Mouse (Mus musculus) small intestine, adult 10 weeks (tissue): ENCODE data around the gene Bik. TPM values are rescaled to one million over a fixed set of nuclear protein-coding genes. Genes with fewer than 3 reads are reported as not detected.

Experiments
- polyA plus RNA-seq: library from polyadenylated mRNA; stranded (reverse); fragments of 350-450 nt; fragmentation: Illumina TruSeq; extraction: RNeasy Lipid Tissue Mini Kit (QIAGEN cat#74804); gene quantifications from one replicate; pipeline ENCODE4 v1.2.3, GENCODE M21; 2014; ENCODE audit warnings: low replicate concordance

Bik gene
- not detected for polyA plus RNA-seq

DNA sequence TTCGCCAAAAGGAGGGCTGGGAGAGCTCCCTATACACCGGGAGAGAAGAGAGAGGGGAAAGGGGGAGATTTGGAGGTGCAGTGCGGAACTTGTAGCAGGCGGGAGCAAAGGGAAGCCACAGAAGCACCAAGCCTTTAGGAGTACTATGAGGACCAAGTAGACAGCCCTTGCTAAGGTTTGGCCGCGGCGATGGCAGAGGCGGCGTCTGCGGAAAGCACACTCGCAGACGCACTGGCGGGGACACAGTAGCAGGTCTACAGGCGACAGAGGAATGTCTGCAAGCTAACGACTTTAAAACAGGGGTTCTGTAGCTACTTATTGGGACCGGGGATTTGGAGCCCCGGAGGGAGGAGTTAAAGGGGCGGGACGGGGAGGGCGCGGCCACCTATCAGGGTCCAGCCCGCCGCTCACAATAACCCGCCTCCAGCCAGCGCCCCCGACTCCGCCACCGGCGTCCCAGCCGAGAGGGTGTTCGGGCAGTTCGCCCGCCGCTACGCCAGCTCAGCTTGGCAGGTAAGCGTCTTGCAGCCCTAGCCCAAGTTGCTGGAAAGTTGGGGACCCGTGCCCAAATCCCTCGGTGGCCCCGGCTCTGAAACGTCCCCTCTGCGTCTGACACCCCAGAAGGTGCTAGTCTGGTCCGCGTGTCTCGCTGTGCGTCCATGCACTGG lies at the start of gene Bik:
Gene Bik, plus strand, starts transcription at position 439 of the 668 bp plus-strand sequence.

DNA sequence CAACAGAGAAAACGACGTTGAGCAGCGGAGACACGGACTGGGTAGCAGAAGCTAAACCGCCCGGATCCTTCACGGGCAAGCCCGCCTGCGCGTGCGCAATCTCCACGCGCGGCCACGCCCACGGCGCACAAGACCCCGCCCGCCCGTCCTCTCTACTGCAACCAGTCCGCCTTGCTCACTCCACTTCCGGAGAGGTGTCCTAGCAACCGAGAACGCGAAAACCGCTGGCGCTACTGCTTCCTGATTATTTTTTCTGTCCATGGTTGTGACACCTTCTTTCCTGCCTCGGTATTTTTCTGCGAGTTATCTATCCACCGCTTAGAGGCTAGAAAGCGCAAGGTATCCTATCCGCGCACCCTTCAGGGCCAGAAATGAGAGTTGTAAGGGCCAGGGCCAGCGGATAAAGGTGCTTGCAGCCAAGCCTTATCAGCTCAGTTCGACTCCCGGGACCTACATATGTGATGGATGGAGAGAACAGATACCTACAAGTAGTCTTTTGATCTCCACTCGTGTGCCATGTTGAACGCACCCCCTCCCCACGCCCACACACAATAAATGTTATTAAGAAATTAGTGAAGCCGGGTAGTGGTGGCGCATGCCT lies 15.8 kb upstream of the Bik start, which contains the start of gene Ttll1:
Gene Ttll1, minus strand, starts transcription at position 89 of the 601 bp plus-strand sequence.

GRCm38 (mm10) chr15:83563327-83563856 lies 36.7 kb downstream of the Bik start, which contains the start of the genes Tspo and Mcat:
Gene Tspo (plus strand): TSS chr15:83563592.
Gene Mcat (minus strand): TSS chr15:83563787.

Other genes starting within 250 kb of the Bik start
- 45.9 TPM for gene Arfgap3, start 176.6 kb upstream of the Bik start, polyA plus RNA-seq
- 28.1 TPM for gene Pacsin2, start 62.3 kb upstream of the Bik start, polyA plus RNA-seq
- 0.78 TPM for gene Ttll1, start 16.0 kb upstream of the Bik start, polyA plus RNA-seq
- gene Tspo, start 36.7 kb downstream of the Bik start, polyA plus RNA-seq, result not detected
- gene Mcat, start 36.9 kb downstream of the Bik start, polyA plus RNA-seq, result 0.37 TPM
- 0.45 TPM for gene Ttll12, start 68.3 kb downstream of the Bik start, polyA plus RNA-seq
- gene Scube1, start 198.2 kb downstream of the Bik start, polyA plus RNA-seq, result 0.37 TPM